Mouse (Mus musculus): ENCODE measurements around the gene Mblac2. TPM values are rescaled to one million over a fixed set of nuclear protein-coding genes. Genes with fewer than 3 reads are reported as not detected.

The Mblac2 gene
- polyA plus RNA-seq (2014; fragmentation: Nextera tagmentation; extraction: Ambion mirVana) = 49.2 and 51.1 TPM in 2 replicates

DNA sequence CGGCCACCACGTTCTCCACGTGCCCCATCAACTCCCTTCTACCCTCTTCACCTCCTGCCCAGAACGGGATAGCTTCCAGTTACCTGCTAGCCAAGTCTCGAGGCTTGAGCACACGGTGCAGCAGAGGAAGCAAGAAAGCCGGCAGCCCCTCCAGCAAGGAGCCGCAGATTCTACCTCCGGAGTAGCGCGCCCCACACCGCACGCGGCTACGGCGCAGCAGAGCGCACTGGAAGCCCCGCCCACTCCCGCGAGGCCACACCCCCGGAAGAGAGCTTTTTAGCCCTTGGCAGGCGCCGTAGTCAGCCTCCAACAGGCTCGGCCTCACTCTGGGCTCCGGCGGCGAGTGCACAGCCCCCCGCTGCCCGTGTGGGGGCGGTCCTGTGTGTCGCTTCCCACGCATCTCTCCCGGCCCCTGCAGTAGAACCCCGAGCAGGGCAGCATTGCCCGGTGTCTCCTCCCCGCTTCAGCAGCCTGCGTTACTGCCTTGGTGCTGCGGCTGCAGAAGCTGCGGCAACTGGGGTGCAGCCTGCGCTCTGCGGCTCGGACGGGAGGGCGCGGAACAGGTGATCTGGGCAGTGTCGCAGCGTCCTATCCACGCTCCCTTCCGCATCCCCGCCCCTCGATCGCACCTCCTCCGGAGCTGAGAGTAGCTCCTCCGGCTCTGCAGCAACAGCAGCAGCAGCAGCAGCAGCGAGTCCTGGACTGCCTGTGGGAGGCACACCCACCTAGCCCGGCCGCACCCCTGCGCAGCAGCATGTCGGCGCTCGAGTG is at the start of gene Mblac2, which contains the start of gene Polr3g:
TSS of gene Mblac2 (plus strand) at position 567 of the 771 bp plus-strand sequence.
TSS of gene Polr3g (minus strand) at position 239 of the 771 bp plus-strand sequence.
- DNase-seq (ENCODE audit: low spot score) = peak; percentile 95
- no peaks in the 10 kb centered on the region for H3K27me3 ChIP-seq (ENCODE audit: control insufficient read depth, insufficient read depth, low read length)
- peak within 1 kb of the TSS; percentile 87 for H3K27ac ChIP-seq
- ATAC-seq (ENCODE audit: low FRiP score) = peak; percentile 97
- peak within 1 kb of the TSS; percentile 88 for H3K4me2 ChIP-seq (replicated peaks)
- no peaks in the 10 kb centered on the region for H3K36me3 ChIP-seq (replicated peaks; ENCODE audit: control insufficient read depth, insufficient read depth)
- WGBS = under 1% methylated on average over 61 of the region's 61 CpGs
- no peaks in the 10 kb centered on the region; the same call in 1 of the 2 replicates for H3K9me3 ChIP-seq (ENCODE audit: control insufficient read depth, low read length)
- peak within 1 kb of the TSS; percentile 72 for H3K4me3 ChIP-seq (replicated peaks; ENCODE audit: low read length)
- H3K9ac ChIP-seq = peak within 1 kb of the TSS; percentile 74
- peaks cover 11% of the 10 kb centered on the region for H3K4me1 ChIP-seq (replicated peaks; ENCODE audit: control insufficient read depth, insufficient read depth, low read length)

DNA sequence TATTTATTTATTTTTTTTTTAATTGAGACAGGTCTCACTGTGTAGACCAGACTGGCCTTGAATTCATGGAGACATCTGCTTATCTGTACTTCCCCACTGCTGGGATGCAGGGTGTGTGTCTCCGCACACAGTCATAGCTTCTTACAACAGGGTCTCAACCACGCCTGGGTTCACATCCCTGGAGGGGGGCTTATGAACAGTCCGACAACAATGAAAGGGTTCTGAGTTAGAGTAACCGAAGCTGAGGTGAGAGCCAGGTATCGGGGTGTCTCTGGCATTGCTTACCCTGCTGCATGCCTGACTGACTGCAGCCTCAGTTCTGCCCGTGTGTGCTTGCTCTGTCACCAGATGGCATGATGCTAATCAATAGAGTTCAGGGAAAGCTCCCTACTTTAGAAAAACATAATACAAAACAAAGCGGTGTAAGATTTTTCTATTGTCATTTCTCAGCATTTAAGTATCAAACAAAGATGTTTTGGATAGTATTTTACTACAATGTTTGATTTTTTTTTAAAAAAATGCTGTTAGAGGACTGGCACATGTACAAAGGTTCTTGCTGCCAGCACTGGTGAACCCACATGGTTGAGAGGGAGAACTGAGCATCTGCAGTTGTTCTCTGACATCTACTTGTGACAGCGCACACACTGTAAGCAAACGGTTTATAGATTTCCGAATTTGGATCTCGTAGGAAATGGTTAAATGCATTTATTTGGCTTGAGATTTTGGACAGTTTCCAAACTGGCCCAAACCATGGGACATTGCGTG is 47.4 kb upstream of the Mblac2 start:
- WGBS = 83% methylated on average over 12 of the region's 12 CpGs
- Histone ChIP-seq H3K9ac (no peak overlapping the region), H3K9me3 (ENCODE audit: control insufficient read depth, low read length) (no peaks in the 10 kb centered on the region), H3K36me3 (replicated peaks; ENCODE audit: control insufficient read depth, insufficient read depth) (peaks cover 51% of the 10 kb centered on the region), H3K27me3 (ENCODE audit: control insufficient read depth, insufficient read depth, low read length) (no peaks in the 10 kb centered on the region), H3K4me1 (replicated peaks; ENCODE audit: control insufficient read depth, insufficient read depth, low read length) (peaks cover 4% of the 10 kb centered on the region), H3K4me3 (replicated peaks; ENCODE audit: low read length) (no peak overlapping the region), H3K27ac (no peak overlapping the region), H3K4me2 (replicated peaks) (no peak overlapping the region)
- ATAC-seq (ENCODE audit: low FRiP score) (peak; percentile 43; the same call in 1 of the 2 replicates), DNase-seq (ENCODE audit: low spot score) (no peak)

DNA sequence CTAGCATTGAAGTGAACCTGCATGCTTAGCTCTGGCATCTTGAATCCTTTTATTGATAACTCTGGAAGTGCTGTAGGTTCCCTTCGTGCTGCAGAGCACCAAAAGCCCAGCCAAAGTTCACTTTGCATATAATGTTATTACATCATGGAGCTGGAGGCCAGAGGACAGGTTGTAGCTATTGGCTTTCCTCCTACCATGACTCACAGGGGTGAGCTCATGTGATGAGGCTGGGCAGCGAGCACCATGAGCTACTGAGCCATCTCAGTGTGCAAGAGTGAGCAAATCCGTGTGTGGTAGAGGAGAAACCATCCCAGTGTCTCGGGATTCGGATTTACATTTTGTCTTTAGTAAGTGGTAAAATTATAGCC is 46.8 kb upstream of the Mblac2 start:
- no peak for DNase-seq (ENCODE audit: low spot score)
- Histone ChIP-seq H3K4me2 (replicated peaks) (no peak overlapping the region), H3K4me1 (replicated peaks; ENCODE audit: control insufficient read depth, insufficient read depth, low read length) (no peaks in the 10 kb centered on the region; the same call in 1 of the 2 replicates), H3K9ac (no peak overlapping the region), H3K9me3 (ENCODE audit: control insufficient read depth, low read length) (no peaks in the 10 kb centered on the region), H3K27ac (no peak overlapping the region), H3K36me3 (replicated peaks; ENCODE audit: control insufficient read depth, insufficient read depth) (peaks cover 56% of the 10 kb centered on the region), H3K4me3 (replicated peaks; ENCODE audit: low read length) (no peak overlapping the region), H3K27me3 (ENCODE audit: control insufficient read depth, insufficient read depth, low read length) (no peaks in the 10 kb centered on the region)
- WGBS = 91% methylated on average over 5 of the region's 5 CpGs
- ATAC-seq (ENCODE audit: low FRiP score) = no peak

DNA sequence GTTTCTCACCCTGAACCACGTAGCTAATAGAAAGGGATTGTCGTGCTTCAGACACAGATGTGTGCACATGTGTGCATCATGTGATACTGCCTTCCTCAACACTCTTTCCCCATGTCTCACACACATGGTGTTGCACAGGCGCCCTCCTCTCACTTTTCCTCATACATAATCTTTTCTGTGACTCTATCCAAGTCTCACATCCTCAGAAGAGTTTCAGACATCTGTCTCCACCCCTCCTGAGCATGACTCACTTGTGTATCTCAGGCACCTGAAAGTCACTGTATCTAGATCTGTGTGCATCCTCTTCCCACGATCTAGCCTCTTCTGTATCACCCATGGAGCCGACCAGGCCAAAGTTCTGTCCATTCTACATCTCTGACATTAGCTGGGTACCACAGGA is 43.4 kb upstream of the Mblac2 start:
- no peak for ATAC-seq (ENCODE audit: low FRiP score)
- H3K4me2 ChIP-seq (replicated peaks) = no peak overlapping the region

DNA sequence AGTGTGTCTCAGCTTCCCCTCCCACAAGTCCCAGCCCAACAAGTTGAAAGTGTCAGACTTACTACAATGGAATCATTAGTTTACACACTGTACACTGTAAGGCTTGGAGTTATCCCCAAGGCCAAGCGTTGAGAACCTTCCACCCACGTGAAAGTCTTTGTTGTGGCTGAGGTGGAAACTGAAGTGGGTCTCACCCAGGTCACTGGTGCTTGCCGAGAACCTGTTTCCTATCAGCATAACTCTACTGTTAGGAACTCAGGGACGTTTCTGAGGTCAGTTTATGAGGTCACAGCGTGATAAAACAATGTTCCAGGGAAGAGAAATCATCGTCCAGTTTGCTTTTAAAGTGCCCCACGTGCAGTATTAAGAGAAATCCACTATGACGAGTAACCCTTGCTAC is 35.8 kb upstream of the Mblac2 start:
- Histone ChIP-seq H3K27ac (no peak overlapping the region), H3K36me3 (replicated peaks; ENCODE audit: control insufficient read depth, insufficient read depth) (peaks cover 37% of the 10 kb centered on the region), H3K4me2 (replicated peaks) (no peak overlapping the region), H3K4me1 (replicated peaks; ENCODE audit: control insufficient read depth, insufficient read depth, low read length) (no peaks in the 10 kb centered on the region), H3K9ac (no peak overlapping the region), H3K4me3 (replicated peaks; ENCODE audit: low read length) (no peak overlapping the region), H3K9me3 (ENCODE audit: control insufficient read depth, low read length) (no peaks in the 10 kb centered on the region), H3K27me3 (ENCODE audit: control insufficient read depth, insufficient read depth, low read length) (no peaks in the 10 kb centered on the region)
- WGBS = 90% methylated on average over 8 of the region's 8 CpGs
- ATAC-seq (ENCODE audit: low FRiP score) (no peak), DNase-seq (ENCODE audit: low spot score) (no peak)

More for the DNA sequence above, 43.4 kb upstream of the Mblac2 start:
- Histone ChIP-seq H3K4me3 (replicated peaks; ENCODE audit: low read length) (no peak overlapping the region), H3K27ac (no peak overlapping the region), H3K27me3 (ENCODE audit: control insufficient read depth, insufficient read depth, low read length) (no peaks in the 10 kb centered on the region), H3K9me3 (ENCODE audit: control insufficient read depth, low read length) (no peaks in the 10 kb centered on the region), H3K36me3 (replicated peaks; ENCODE audit: control insufficient read depth, insufficient read depth) (peaks cover 72% of the 10 kb centered on the region), H3K9ac (no peak overlapping the region), H3K4me1 (replicated peaks; ENCODE audit: control insufficient read depth, insufficient read depth, low read length) (no peaks in the 10 kb centered on the region)
- DNase-seq (ENCODE audit: low spot score) = no peak
- 89% methylated on average over 5 of the region's 5 CpGs for WGBS

DNA sequence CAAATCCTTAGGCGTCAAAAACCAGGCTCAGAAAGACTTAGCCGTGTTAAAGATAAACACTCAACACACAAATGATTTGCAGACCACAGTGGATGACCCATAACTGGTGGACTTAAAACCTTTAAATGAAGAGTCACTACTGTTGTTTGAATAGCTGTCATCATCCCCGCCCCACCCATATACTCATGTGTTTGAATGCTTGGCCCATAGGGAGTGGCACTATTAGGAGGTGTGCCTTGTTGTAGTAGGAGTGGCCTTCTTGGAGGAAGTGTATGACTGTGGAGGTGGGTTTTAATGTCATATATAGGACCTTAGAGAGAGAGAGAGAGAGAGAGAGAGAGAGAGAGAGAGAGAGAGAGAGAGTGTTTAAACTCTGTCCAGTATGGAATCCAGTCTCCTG is 28.0 kb upstream of the Mblac2 start:
- ATAC-seq (ENCODE audit: low FRiP score) (no peak), DNase-seq (ENCODE audit: low spot score) (no peak)
- H3K9me3 ChIP-seq (ENCODE audit: control insufficient read depth, low read length) = no peaks in the 10 kb centered on the region
- H3K36me3 ChIP-seq (replicated peaks; ENCODE audit: control insufficient read depth, insufficient read depth) = no peaks in the 10 kb centered on the region
- H3K9ac ChIP-seq = no peak overlapping the region
- H3K27ac ChIP-seq = no peak overlapping the region
- no peak overlapping the region for H3K4me2 ChIP-seq (replicated peaks)
- no peaks in the 10 kb centered on the region for H3K27me3 ChIP-seq (ENCODE audit: control insufficient read depth, insufficient read depth, low read length)
- 93% methylated on average over 3 of the region's 3 CpGs for WGBS
- H3K4me3 ChIP-seq (replicated peaks; ENCODE audit: low read length) = no peak overlapping the region
- H3K4me1 ChIP-seq (replicated peaks; ENCODE audit: control insufficient read depth, insufficient read depth, low read length) = no peaks in the 10 kb centered on the region

DNA sequence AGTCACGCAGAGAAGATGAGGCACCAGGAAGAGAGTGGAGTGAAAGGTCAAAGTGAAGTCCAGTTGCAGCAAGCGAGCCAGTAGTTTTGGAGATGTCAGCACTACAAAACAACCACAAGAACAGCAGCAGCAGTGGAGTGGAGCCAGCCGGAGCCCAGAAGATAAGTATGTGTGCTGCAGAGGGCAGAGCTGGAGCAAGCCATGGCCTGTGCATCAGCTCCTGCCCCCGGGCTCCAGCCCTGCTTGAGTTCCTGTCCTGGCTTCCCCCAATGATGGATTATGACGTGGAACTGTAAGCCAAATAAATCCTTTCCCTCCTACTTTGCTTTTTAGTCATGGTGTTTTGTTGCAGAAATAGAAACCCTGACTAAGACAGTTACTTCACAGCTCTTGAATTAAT is 26.9 kb upstream of the Mblac2 start:
- no peaks in the 10 kb centered on the region for H3K9me3 ChIP-seq (ENCODE audit: control insufficient read depth, low read length)
- H3K4me3 ChIP-seq (replicated peaks; ENCODE audit: low read length) = no peak overlapping the region
- H3K27me3 ChIP-seq (ENCODE audit: control insufficient read depth, insufficient read depth, low read length) = no peaks in the 10 kb centered on the region
- ATAC-seq (ENCODE audit: low FRiP score) = no peak
- WGBS = 93% methylated on average over 5 of the region's 5 CpGs
- no peak overlapping the region for H3K27ac ChIP-seq
- H3K9ac ChIP-seq = no peak overlapping the region
- DNase-seq (ENCODE audit: low spot score) = no peak
- no peak overlapping the region for H3K4me2 ChIP-seq (replicated peaks)
- H3K36me3 ChIP-seq (replicated peaks; ENCODE audit: control insufficient read depth, insufficient read depth) = no peaks in the 10 kb centered on the region
- no peaks in the 10 kb centered on the region for H3K4me1 ChIP-seq (replicated peaks; ENCODE audit: control insufficient read depth, insufficient read depth, low read length)

DNA sequence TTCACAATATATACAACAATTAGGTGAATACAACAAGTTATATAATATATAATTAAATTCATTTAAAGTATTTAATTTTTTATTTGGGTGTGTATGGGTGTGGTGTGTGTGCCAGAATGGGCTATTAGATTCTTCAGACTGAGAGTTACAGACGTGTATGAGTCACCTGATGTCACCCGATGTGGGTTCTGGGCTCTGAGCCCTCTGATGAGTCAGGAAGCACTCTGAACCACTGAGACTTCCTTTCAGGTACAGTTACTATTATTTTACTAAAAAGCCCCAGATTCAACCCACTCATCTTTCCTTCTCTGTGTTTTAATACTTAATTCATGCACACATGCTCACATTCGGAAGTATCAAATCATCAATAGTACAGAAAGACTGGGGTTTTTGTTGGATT is 26.3 kb upstream of the Mblac2 start:
- Histone ChIP-seq H3K4me3 (replicated peaks; ENCODE audit: low read length) (no peak overlapping the region), H3K36me3 (replicated peaks; ENCODE audit: control insufficient read depth, insufficient read depth) (no peaks in the 10 kb centered on the region), H3K9ac (no peak overlapping the region), H3K27ac (no peak overlapping the region), H3K9me3 (ENCODE audit: control insufficient read depth, low read length) (no peaks in the 10 kb centered on the region), H3K4me2 (replicated peaks) (no peak overlapping the region), H3K27me3 (ENCODE audit: control insufficient read depth, insufficient read depth, low read length) (no peaks in the 10 kb centered on the region), H3K4me1 (replicated peaks; ENCODE audit: control insufficient read depth, insufficient read depth, low read length) (no peaks in the 10 kb centered on the region)
- ATAC-seq (ENCODE audit: low FRiP score) (no peak), DNase-seq (ENCODE audit: low spot score) (no peak)
- WGBS = 95% methylated on average over 3 of the region's 3 CpGs

DNA sequence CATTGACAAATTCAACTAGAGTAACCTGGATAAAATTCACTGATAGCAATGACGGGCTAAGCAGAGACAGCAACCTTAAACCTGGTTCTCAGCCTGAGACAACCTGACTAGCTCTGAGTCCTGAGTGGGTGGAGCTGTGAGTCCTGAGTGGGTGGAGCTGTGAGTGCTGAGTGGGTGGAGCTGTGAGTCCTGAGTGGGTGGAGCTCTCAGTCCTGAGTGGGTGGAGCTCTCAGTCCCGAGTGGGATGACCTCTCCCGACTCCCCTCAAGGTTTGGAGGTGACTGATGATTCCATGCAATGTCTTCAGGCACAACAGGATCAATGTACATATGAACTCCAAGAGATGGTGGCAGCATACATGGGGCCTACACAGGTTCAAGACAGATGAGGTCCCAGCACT is 21.6 kb upstream of the Mblac2 start:
- 95% methylated on average over 3 of the region's 3 CpGs for WGBS
- H3K4me1 ChIP-seq (replicated peaks; ENCODE audit: control insufficient read depth, insufficient read depth, low read length) = no peaks in the 10 kb centered on the region; the same call in 1 of the 2 replicates
- no peak overlapping the region for H3K4me2 ChIP-seq (replicated peaks)
- H3K9ac ChIP-seq = no peak overlapping the region
- H3K9me3 ChIP-seq (ENCODE audit: control insufficient read depth, low read length) = no peaks in the 10 kb centered on the region
- H3K27me3 ChIP-seq (ENCODE audit: control insufficient read depth, insufficient read depth, low read length) = no peaks in the 10 kb centered on the region
- no peak overlapping the region for H3K4me3 ChIP-seq (replicated peaks; ENCODE audit: low read length)
- ATAC-seq (ENCODE audit: low FRiP score) (no peak), DNase-seq (ENCODE audit: low spot score) (no peak)
- no peaks in the 10 kb centered on the region for H3K36me3 ChIP-seq (replicated peaks; ENCODE audit: control insufficient read depth, insufficient read depth)
- no peak overlapping the region for H3K27ac ChIP-seq

All from hindbrain, embryonic 14.5 days (tissue).